Mouse (Mus musculus): ENCODE data around the gene Ddc. TPM values are rescaled to one million over a fixed set of nuclear protein-coding genes. Genes with fewer than 3 reads are reported as not detected.

Ddc gene
- polyA plus RNA-seq, 1 experiment from 2014 or later, result 114 TPM

DNA sequence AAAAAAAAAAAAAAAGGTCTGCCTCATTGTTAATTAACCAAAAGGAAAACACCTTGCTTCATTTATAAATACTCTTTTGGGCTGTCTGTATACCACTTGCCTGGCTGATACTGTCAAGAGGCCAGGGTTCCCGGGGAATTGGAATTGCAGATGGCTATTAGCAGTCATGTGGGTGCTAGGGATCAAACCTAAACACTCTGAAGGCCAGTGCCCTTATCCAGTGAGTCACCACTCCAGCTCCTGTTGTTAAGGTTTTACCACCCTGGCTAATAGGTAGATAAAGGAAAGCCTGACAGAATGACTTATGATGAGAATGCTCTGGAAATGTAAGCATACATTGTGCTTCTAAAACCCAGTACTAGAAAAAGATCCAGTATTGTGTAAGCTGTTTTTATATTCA is 103.3 kb downstream of the Ddc start:
- no peak for ATAC-seq (ENCODE audit: insufficient number of reproducible peaks, insufficient read depth, low FRiP score, low read depth)
- WGBS, result 77% methylated on average over 1 of the region's 1 CpGs

DNA sequence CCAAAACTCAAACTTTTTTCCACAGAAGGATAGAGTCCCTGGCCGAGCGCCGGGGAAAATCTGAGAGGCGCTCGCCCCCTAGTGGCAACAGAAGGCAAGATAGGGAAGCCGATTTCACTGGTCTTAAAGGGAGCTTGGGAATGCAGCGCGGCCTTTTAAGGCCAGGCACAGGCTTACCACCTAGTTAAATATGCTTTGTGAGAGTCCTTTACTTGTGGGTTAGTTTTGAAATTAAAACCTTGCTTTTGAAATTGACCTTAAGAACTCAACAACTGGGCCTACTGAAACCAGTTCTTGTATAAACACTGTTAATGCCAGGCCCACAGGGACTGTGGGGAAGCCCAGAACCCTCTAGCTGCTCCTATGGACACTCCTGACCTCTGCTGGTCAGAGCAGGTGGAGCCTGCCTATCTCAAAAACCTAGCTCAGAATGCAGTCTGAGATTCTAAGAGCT is 109.4 kb downstream of the Ddc start:
- no peaks in the 10 kb centered on the region for H3K36me3 ChIP-seq (ENCODE audit: control insufficient read depth, insufficient read depth, low read length)
- no peaks in the 10 kb centered on the region for H3K27me3 ChIP-seq (ENCODE audit: control insufficient read depth, insufficient read depth, low read length)
- peak; percentile 86 for ATAC-seq (ENCODE audit: insufficient number of reproducible peaks, insufficient read depth, low FRiP score, low read depth)
- H3K4me1 ChIP-seq (ENCODE audit: control insufficient read depth in 2 of 2, insufficient read depth in 2 of 2, low read length in 2 of 2), result 0 out of 4 replicates have a peak, but pooled peaks cover 0 to 2% of the 10 kb centered on the region in 2 experiments
- H3K4me3 ChIP-seq (ENCODE audit: control insufficient read depth in 1 of 2, insufficient read depth in 1 of 2, low read depth in 1 of 2, low read length in 2 of 2), result 0 out of 4 replicates have a peak overlapping the region, but pooled peaks of 1 of the 2 experiments have one; percentile 3
- H3K4me2 ChIP-seq (ENCODE audit: low read length), result peak overlapping the region; percentile 57
- H3K27ac ChIP-seq (replicated peaks in 1 of 2; ENCODE audit: control insufficient read depth in 1 of 2, insufficient read depth in 1 of 2, low read depth in 2 of 2, low read length in 2 of 2), result no peak overlapping the region
- H3K9ac ChIP-seq (ENCODE audit: low read length), result no peak overlapping the region
- no peaks in the 10 kb centered on the region for H3K9me3 ChIP-seq (ENCODE audit: control insufficient read depth, low read length)
- WGBS, result 1% methylated on average over 8 of the region's 8 CpGs

More for the DNA sequence above, 103.3 kb downstream of the Ddc start:
- H3K27me3 ChIP-seq (ENCODE audit: control insufficient read depth, insufficient read depth, low read length), result no peaks in the 10 kb centered on the region
- no peak overlapping the region for H3K4me3 ChIP-seq (ENCODE audit: control insufficient read depth in 1 of 2, insufficient read depth in 1 of 2, low read depth in 1 of 2, low read length in 2 of 2)
- H3K36me3 ChIP-seq (ENCODE audit: control insufficient read depth, insufficient read depth, low read length), result peaks cover 33% of the 10 kb centered on the region
- H3K4me1 ChIP-seq (ENCODE audit: control insufficient read depth in 2 of 2, insufficient read depth in 2 of 2, low read length in 2 of 2), result no peaks in the 10 kb centered on the region
- H3K9me3 ChIP-seq (ENCODE audit: control insufficient read depth, low read length), result no peaks in the 10 kb centered on the region
- H3K27ac ChIP-seq (replicated peaks in 1 of 2; ENCODE audit: control insufficient read depth in 1 of 2, insufficient read depth in 1 of 2, low read depth in 2 of 2, low read length in 2 of 2), result no peak overlapping the region
- H3K9ac ChIP-seq (ENCODE audit: low read length), result no peak overlapping the region
- H3K4me2 ChIP-seq (ENCODE audit: low read length), result no peak overlapping the region

DNA sequence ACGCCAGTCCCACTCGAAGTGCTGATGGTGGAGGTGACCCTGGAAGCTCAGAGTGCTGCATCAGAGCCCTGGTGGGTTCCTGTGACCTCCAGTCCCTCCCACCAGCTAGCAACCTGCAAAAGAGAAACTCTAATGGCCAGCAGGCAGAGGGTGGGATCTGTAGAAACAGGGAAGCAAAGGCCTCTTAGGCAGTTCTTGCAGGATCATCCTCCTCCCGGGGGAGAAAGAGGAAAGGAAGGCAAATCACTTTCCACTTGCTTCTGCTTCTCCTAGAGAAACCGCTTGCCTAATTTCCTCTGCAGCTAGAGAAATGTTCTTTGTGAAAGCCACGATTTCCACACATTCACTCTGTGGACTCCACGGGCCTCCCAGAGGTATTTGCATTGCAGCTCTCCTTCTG is 112.5 kb downstream of the Ddc start:
- no peak overlapping the region for H3K9ac ChIP-seq (ENCODE audit: low read length)
- no peak overlapping the region for H3K4me3 ChIP-seq (ENCODE audit: control insufficient read depth in 1 of 2, insufficient read depth in 1 of 2, low read depth in 1 of 2, low read length in 2 of 2)
- WGBS, result 50% methylated on average over 6 of the region's 6 CpGs
- H3K4me2 ChIP-seq (ENCODE audit: low read length), result no peak overlapping the region
- H3K4me1 ChIP-seq (ENCODE audit: control insufficient read depth in 2 of 2, insufficient read depth in 2 of 2, low read length in 2 of 2), result 0 out of 4 replicates have a peak, but pooled peaks cover 0 to 2% of the 10 kb centered on the region in 2 experiments
- H3K36me3 ChIP-seq (ENCODE audit: control insufficient read depth, insufficient read depth, low read length), result no peaks in the 10 kb centered on the region
- no peak overlapping the region for H3K27ac ChIP-seq (replicated peaks in 1 of 2; ENCODE audit: control insufficient read depth in 1 of 2, insufficient read depth in 1 of 2, low read depth in 2 of 2, low read length in 2 of 2)
- no peak for ATAC-seq (ENCODE audit: insufficient number of reproducible peaks, insufficient read depth, low FRiP score, low read depth)
- H3K27me3 ChIP-seq (ENCODE audit: control insufficient read depth, insufficient read depth, low read length), result no peaks in the 10 kb centered on the region
- no peaks in the 10 kb centered on the region for H3K9me3 ChIP-seq (ENCODE audit: control insufficient read depth, low read length)

GRCm38 (mm10) chr11:11781728-11782127 is 116.2 kb downstream of the Ddc start:
- Histone ChIP-seq H3K27ac (replicated peaks in 1 of 2; ENCODE audit: control insufficient read depth in 1 of 2, insufficient read depth in 1 of 2, low read depth in 2 of 2, low read length in 2 of 2) (no peak overlapping the region), H3K36me3 (ENCODE audit: control insufficient read depth, insufficient read depth, low read length) (no peaks in the 10 kb centered on the region), H3K9ac (ENCODE audit: low read length) (no peak overlapping the region), H3K4me3 (ENCODE audit: control insufficient read depth in 1 of 2, insufficient read depth in 1 of 2, low read depth in 1 of 2, low read length in 2 of 2) (no peak overlapping the region), H3K4me2 (ENCODE audit: low read length) (no peak overlapping the region), H3K4me1 (ENCODE audit: control insufficient read depth in 2 of 2, insufficient read depth in 2 of 2, low read length in 2 of 2) (no peaks in the 10 kb centered on the region), H3K9me3 (ENCODE audit: control insufficient read depth, low read length) (no peaks in the 10 kb centered on the region), H3K27me3 (ENCODE audit: control insufficient read depth, insufficient read depth, low read length) (no peaks in the 10 kb centered on the region)
- 78% methylated on average over 8 of the region's 8 CpGs for WGBS
- no peak for ATAC-seq (ENCODE audit: insufficient number of reproducible peaks, insufficient read depth, low FRiP score, low read depth)

DNA sequence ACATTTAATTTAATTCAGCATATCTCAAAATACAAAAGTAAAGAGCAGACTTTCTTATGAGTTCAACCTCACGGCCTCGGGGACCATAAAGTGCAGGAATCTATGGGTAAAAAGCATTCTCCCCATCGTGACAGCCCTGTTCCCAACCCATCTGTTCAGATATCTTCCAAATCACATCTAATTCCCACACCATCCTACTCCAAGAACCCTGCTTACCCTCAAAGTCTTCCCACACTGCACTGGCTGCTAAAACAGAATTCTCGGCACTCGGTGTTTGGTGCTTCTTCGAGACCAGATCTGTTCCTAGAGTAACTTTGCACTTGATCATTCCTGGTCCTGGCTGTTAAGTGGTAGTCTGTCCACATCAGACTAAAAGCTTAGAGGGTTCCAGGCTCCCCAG is 119.6 kb downstream of the Ddc start:
- Histone ChIP-seq H3K4me1 (ENCODE audit: control insufficient read depth in 2 of 2, insufficient read depth in 2 of 2, low read length in 2 of 2) (no peaks in the 10 kb centered on the region), H3K27ac (replicated peaks in 1 of 2; ENCODE audit: control insufficient read depth in 1 of 2, insufficient read depth in 1 of 2, low read depth in 2 of 2, low read length in 2 of 2) (no peak overlapping the region), H3K27me3 (ENCODE audit: control insufficient read depth, insufficient read depth, low read length) (no peaks in the 10 kb centered on the region), H3K36me3 (ENCODE audit: control insufficient read depth, insufficient read depth, low read length) (no peaks in the 10 kb centered on the region), H3K9ac (ENCODE audit: low read length) (no peak overlapping the region), H3K9me3 (ENCODE audit: control insufficient read depth, low read length) (no peaks in the 10 kb centered on the region), H3K4me3 (ENCODE audit: control insufficient read depth in 1 of 2, insufficient read depth in 1 of 2, low read depth in 1 of 2, low read length in 2 of 2) (no peak overlapping the region), H3K4me2 (ENCODE audit: low read length) (no peak overlapping the region)
- WGBS, result 90% methylated on average over 6 of the region's 6 CpGs
- no peak for ATAC-seq (ENCODE audit: insufficient number of reproducible peaks, insufficient read depth, low FRiP score, low read depth)

- ATAC-seq (ENCODE audit: insufficient number of reproducible peaks, insufficient read depth, low FRiP score, low read depth), result no peak
- H3K27me3 ChIP-seq (ENCODE audit: control insufficient read depth, insufficient read depth, low read length), result no peaks in the 10 kb centered on the region
- no peak overlapping the region for H3K4me3 ChIP-seq (ENCODE audit: control insufficient read depth in 1 of 2, insufficient read depth in 1 of 2, low read depth in 1 of 2, low read length in 2 of 2)
- H3K36me3 ChIP-seq (ENCODE audit: control insufficient read depth, insufficient read depth, low read length), result no peaks in the 10 kb centered on the region
- 73% methylated on average over 2 of the region's 2 CpGs for WGBS
- H3K4me1 ChIP-seq (ENCODE audit: control insufficient read depth in 2 of 2, insufficient read depth in 2 of 2, low read length in 2 of 2), result no peaks in the 10 kb centered on the region
- no peak overlapping the region for H3K27ac ChIP-seq (replicated peaks in 1 of 2; ENCODE audit: control insufficient read depth in 1 of 2, insufficient read depth in 1 of 2, low read depth in 2 of 2, low read length in 2 of 2)
- no peak overlapping the region for H3K4me2 ChIP-seq (ENCODE audit: low read length)
- no peaks in the 10 kb centered on the region for H3K9me3 ChIP-seq (ENCODE audit: control insufficient read depth, low read length)
- no peak overlapping the region for H3K9ac ChIP-seq (ENCODE audit: low read length)
Measured at GRCm38 (mm10) chr11:11777796-11778195, 120.1 kb downstream of the Ddc start.

DNA sequence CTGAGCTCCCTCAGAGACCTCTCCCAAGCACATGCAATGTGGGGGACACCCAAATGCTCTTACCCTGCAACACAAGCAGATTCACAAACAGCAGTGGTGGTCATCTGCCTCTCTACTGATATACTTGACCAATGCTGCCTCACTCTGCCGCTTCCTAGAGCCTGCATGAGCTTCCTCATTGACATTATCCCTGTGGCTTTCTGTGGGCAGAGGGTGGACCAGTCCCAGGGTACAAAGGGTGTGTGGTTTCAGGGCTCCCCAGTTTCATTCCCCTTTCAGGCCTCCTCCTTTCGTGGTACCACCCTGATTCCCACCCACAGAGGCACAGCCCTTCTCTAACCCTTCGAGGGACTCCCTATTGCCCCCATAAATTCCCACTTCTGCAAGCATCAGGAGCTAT is 120.7 kb downstream of the Ddc start:
- Histone ChIP-seq H3K4me2 (ENCODE audit: low read length) (no peak overlapping the region), H3K36me3 (ENCODE audit: control insufficient read depth, insufficient read depth, low read length) (no peaks in the 10 kb centered on the region), H3K9ac (ENCODE audit: low read length) (no peak overlapping the region), H3K27me3 (ENCODE audit: control insufficient read depth, insufficient read depth, low read length) (no peaks in the 10 kb centered on the region), H3K9me3 (ENCODE audit: control insufficient read depth, low read length) (no peaks in the 10 kb centered on the region), H3K4me3 (ENCODE audit: control insufficient read depth in 1 of 2, insufficient read depth in 1 of 2, low read depth in 1 of 2, low read length in 2 of 2) (no peak overlapping the region), H3K4me1 (ENCODE audit: control insufficient read depth in 2 of 2, insufficient read depth in 2 of 2, low read length in 2 of 2) (no peaks in the 10 kb centered on the region), H3K27ac (replicated peaks in 1 of 2; ENCODE audit: control insufficient read depth in 1 of 2, insufficient read depth in 1 of 2, low read depth in 2 of 2, low read length in 2 of 2) (no peak overlapping the region)
- no peak for ATAC-seq (ENCODE audit: insufficient number of reproducible peaks, insufficient read depth, low FRiP score, low read depth)
- WGBS, result 60% methylated on average over 3 of the region's 3 CpGs

- Histone ChIP-seq H3K4me1 (ENCODE audit: control insufficient read depth in 2 of 2, insufficient read depth in 2 of 2, low read length in 2 of 2) (no peaks in the 10 kb centered on the region), H3K9me3 (ENCODE audit: control insufficient read depth, low read length) (no peaks in the 10 kb centered on the region), H3K27me3 (ENCODE audit: control insufficient read depth, insufficient read depth, low read length) (no peaks in the 10 kb centered on the region), H3K4me3 (ENCODE audit: control insufficient read depth in 1 of 2, insufficient read depth in 1 of 2, low read depth in 1 of 2, low read length in 2 of 2) (no peak overlapping the region), H3K36me3 (ENCODE audit: control insufficient read depth, insufficient read depth, low read length) (no peaks in the 10 kb centered on the region), H3K9ac (ENCODE audit: low read length) (no peak overlapping the region), H3K4me2 (ENCODE audit: low read length) (no peak overlapping the region), H3K27ac (replicated peaks in 1 of 2; ENCODE audit: control insufficient read depth in 1 of 2, insufficient read depth in 1 of 2, low read depth in 2 of 2, low read length in 2 of 2) (no peak overlapping the region)
- ATAC-seq (ENCODE audit: insufficient number of reproducible peaks, insufficient read depth, low FRiP score, low read depth), result no peak
- 83% methylated on average over 7 of the region's 7 CpGs for WGBS
Measured at GRCm38 (mm10) chr11:11776822-11777174, 121.1 kb downstream of the Ddc start.
